Mouse (Mus musculus) limb, embryonic 14.5 days (tissue): ENCODE data around the gene Slc6a2. TPM values are rescaled to one million over a fixed set of nuclear protein-coding genes. Genes with fewer than 3 reads are reported as not detected.

Experiments used
- ATAC-seq: fragments of 200-750 bp; cut with Nextera tagmentation; 2 replicates; pipeline ENCODE4 v1.8.0; 2017; ENCODE audit warnings: low read depth, moderate number of reproducible peaks, moderate TSS enrichment; ENCODE audit not compliant: low FRiP score
- DNase-seq: peaks from one replicate; pipeline ENCODE4 v3.0.0-alpha.2; 2015; ENCODE audit warnings: low spot score
- H3K27ac ChIP-seq: fragments of 300-500 bp; sonication (generic); replicated peaks from 2 replicates; pipeline ENCODE4 v1.5.1; 2014; ENCODE audit warnings: low read depth, mild to moderate bottlenecking, low read length, moderate library complexity, mixed read lengths
- H3K27me3 ChIP-seq: fragments of 300-500 bp; sonication (generic); 2 replicates; pipeline ENCODE4 v1.6.1; 2014; ENCODE audit warnings: low read length, mixed read lengths; ENCODE audit not compliant: control insufficient read depth, insufficient read depth
- H3K36me3 ChIP-seq: fragments of 300-500 bp; sonication (generic); 2 replicates; pipeline ENCODE4 v1.6.1; 2014; ENCODE audit warnings: mild to moderate bottlenecking, low read length, moderate library complexity, mixed read lengths; ENCODE audit not compliant: control insufficient read depth, insufficient read depth
- H3K4me1 ChIP-seq: fragments of 300-500 bp; sonication (generic); 2 replicates; pipeline ENCODE4 v1.6.1; 2014; ENCODE audit warnings: antibody characterized with exemption, low read length, mixed read lengths; ENCODE audit not compliant: control insufficient read depth, insufficient read depth
- H3K4me2 ChIP-seq: fragments of 300-500 bp; sonication (generic); replicated peaks from 2 replicates; pipeline ENCODE4 v1.6.1; 2014; ENCODE audit warnings: low read depth, mild to moderate bottlenecking, low read length, moderate library complexity; ENCODE audit not compliant: severe bottlenecking
- H3K4me3 ChIP-seq: fragments of 300-500 bp; sonication (generic); replicated peaks from 2 replicates; pipeline ENCODE4 v1.5.1; 2014; ENCODE audit warnings: low read length
- H3K9ac ChIP-seq: fragments of 300-500 bp; sonication (generic); 2 replicates; pipeline ENCODE4 v1.6.1; 2014; ENCODE audit warnings: mild to moderate bottlenecking, low read depth, low read length, moderate library complexity; ENCODE audit not compliant: severe bottlenecking
- H3K9me3 ChIP-seq: fragments of 300-500 bp; sonication (generic); 2 replicates; pipeline ENCODE4 v1.6.1; 2016; ENCODE audit warnings: low read length; ENCODE audit not compliant: control insufficient read depth
- POLR2A ChIP-seq: fragments of 200-500 bp; IDR thresholded peaks from 2 replicates; pipeline ENCODE4 v1.8.0; 2012; ENCODE audit warnings: inconsistent platforms, mild to moderate bottlenecking, moderate library complexity, borderline replicate concordance; ENCODE audit not compliant: insufficient read depth, insufficient read length; ENCODE audit errors: extremely low read depth
- WGBS: fragments of 180-500 bp; shearing (Covaris S2); extraction: QIAGEN DNeasy Blood & Tissue Kit; methylation state at CpG from one replicate; pipeline ENCODE4 v1.1.7; 2014; 5-methylcytosine and 5-hydroxymethylcytosine counted together
- polyA plus RNA-seq, 2 experiments: library from polyadenylated mRNA; depleted of rRNA in 1 of 2; stranded (reverse) in 1 of 2; unstranded in 1 of 2; fragments of >200 nt; fragmentation: Nextera tagmentation in 1 of 2; extraction: Ambion mirVana in 1 of 2; gene quantifications; 2 replicates each; pipeline versions ENCODE4 v1.2.1 to v1.2.3; 2012 to 2014

The Slc6a2 gene
- polyA plus RNA-seq, 2 experiments = 0.22 to 0.23 TPM

DNA sequence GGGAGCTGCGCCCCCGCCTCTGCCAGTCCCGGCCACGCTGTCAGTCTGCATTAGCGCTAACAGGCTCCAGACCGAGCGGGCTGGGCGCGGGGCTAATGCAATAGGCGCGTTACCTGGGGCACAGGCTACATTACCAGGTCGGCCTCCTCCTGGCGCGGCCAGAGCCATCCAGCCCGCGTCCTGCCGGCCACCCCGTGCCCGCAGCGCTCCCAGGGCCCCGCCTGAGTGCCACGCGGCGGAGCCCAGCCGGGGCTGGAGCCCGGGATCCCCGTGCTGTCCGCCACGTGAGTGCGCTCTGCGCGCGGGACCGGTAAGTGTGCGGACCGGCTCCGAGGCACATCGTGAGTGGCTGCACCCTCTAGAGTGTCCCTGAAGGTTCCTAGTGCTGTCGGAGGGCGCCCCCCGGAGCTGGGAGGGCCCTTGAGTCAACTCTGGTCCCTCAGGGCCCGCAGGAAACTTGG is 602 bp downstream of the Slc6a2 start:
- Histone ChIP-seq H3K4me1 (peaks cover 7% of the 10 kb centered on the region; the same call in 1 of the 2 replicates), H3K4me3 (peak overlapping the region; percentile 38), H3K9ac (peak overlapping the region; percentile 18), H3K27me3 (peaks cover 38% of the 10 kb centered on the region), H3K36me3 (no peaks in the 10 kb centered on the region), H3K4me2 (peak overlapping the region; percentile 80), H3K9me3 (no peaks in the 10 kb centered on the region), H3K27ac (no peak overlapping the region)
- DNase-seq (no peak), ATAC-seq (no peak)
- WGBS = 5% methylated on average over 42 of the region's 42 CpGs
- no peak for TF ChIP-seq POLR2A

DNA sequence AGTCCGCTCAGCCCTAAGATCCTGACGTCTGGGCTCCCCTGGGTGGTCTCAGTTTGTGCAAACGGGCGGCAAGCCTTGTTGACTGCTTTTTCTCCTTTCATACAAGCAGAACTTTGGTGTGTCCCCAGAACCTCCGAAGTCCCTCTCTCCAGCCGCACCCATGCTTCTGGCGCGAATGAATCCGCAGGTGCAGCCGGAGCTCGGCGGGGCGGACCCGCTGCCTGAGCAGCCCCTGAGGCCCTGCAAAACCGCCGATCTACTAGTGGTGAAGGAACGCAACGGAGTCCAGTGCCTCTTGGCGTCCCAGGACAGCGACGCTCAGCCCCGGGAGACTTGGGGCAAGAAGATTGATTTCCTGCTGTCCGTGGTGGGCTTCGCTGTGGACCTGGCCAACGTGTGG is 1.2 kb downstream of the Slc6a2 start:
- H3K4me3 ChIP-seq = peak overlapping the region; percentile 38
- whole genome bisulfite sequencing = 2% methylated on average over 25 of the region's 25 CpGs
- no peak for DNase-seq
- no peaks in the 10 kb centered on the region for H3K36me3 ChIP-seq
- peaks cover 38% of the 10 kb centered on the region for H3K27me3 ChIP-seq
- ATAC-seq = no peak
- H3K4me2 ChIP-seq = peak overlapping the region; percentile 80
- no peak overlapping the region for H3K9ac ChIP-seq
- no peaks in the 10 kb centered on the region for H3K9me3 ChIP-seq
- H3K4me1 ChIP-seq = peaks cover 7% of the 10 kb centered on the region; the same call in 1 of the 2 replicates
- TF ChIP-seq POLR2A = no peak
- H3K27ac ChIP-seq = no peak overlapping the region

DNA sequence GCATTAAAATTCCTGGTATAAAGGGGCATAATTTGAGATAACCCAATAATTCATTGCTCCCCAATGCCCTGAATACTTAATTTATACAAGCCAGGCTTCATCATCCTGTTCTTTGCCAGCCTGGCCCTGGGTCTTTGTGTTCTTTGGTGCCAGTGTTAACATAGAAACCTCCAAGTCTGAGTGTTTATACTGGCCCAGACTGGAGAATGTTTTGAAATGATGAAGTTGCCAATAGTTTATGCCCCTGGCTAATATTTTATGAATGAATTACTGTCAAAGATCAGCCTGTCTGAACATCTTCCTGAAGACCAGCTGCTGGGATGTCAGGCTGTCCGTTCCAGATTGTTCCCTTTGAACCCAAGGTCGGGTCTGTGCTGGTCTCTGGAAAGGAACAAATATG is 4.7 kb downstream of the Slc6a2 start:
- H3K27ac ChIP-seq = no peak overlapping the region
- H3K9me3 ChIP-seq = no peaks in the 10 kb centered on the region
- ATAC-seq (no peak), DNase-seq (no peak)
- H3K4me3 ChIP-seq = no peak overlapping the region
- peaks cover 7% of the 10 kb centered on the region; the same call in 1 of the 2 replicates for H3K4me1 ChIP-seq
- H3K36me3 ChIP-seq = no peaks in the 10 kb centered on the region
- H3K9ac ChIP-seq = no peak overlapping the region
- TF ChIP-seq POLR2A = no peak
- no peak overlapping the region for H3K4me2 ChIP-seq
- H3K27me3 ChIP-seq = peaks cover 33% of the 10 kb centered on the region
- WGBS = 64% methylated on average over 2 of the region's 2 CpGs

DNA sequence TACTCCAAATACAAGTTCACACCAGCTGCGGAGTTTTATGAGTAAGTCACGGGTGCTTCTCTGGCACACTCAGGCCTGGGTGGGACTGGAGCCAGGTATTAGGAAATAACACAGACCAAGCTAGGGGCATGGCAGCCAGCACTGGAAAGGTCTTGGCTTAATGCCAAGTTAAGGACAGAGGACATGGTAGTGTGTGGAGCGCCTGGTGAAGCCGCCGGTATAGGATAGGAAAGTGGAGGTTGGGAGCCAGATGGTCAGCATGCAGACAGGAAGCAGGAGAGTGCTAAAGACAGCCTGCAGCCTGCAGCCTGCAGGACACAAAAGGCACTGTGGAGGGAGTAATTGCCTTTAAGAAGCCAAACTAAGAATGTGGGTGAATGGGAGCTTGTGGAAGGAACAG is 13.1 kb downstream of the Slc6a2 start:
- DNase-seq (peak; percentile 57), ATAC-seq (peak; percentile 70)
- WGBS = 18% methylated on average over 5 of the region's 5 CpGs
- no peak overlapping the region for H3K4me2 ChIP-seq
- H3K4me1 ChIP-seq = peaks cover 7% of the 10 kb centered on the region
- TF ChIP-seq POLR2A = no peak
- no peak overlapping the region for H3K4me3 ChIP-seq
- H3K27me3 ChIP-seq = no peaks in the 10 kb centered on the region
- no peaks in the 10 kb centered on the region for H3K36me3 ChIP-seq
- no peaks in the 10 kb centered on the region for H3K9me3 ChIP-seq
- H3K27ac ChIP-seq = no peak overlapping the region
- H3K9ac ChIP-seq = no peak overlapping the region

DNA sequence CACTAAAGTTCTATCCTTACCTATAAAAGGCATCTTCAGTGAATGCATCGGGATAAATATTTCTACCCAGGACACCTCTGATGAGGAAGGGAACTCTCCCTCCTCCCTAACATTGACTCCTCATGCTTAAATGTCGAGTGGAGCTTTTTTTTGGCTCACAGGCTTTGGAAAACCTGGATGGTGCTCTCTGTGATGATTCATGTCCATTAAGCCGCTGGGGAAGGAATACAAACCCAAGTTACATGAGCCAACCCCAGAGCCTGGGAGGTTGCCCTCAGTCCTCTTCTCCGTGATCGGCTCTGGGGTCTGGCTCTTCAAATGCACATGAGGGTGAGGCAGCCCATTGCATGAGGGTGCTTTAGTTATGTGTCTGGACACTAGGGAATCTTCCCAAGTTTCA is 16.8 kb downstream of the Slc6a2 start:
- no peak for ATAC-seq
- Histone ChIP-seq H3K9ac (no peak overlapping the region), H3K4me1 (peaks cover 7% of the 10 kb centered on the region), H3K4me3 (no peak overlapping the region), H3K9me3 (no peaks in the 10 kb centered on the region), H3K36me3 (no peaks in the 10 kb centered on the region), H3K27me3 (no peaks in the 10 kb centered on the region), H3K4me2 (no peak overlapping the region), H3K27ac (no peak overlapping the region)
- no peak for TF ChIP-seq POLR2A
- DNase-seq = no peak
- 84% methylated on average over 5 of the region's 5 CpGs for WGBS

DNA sequence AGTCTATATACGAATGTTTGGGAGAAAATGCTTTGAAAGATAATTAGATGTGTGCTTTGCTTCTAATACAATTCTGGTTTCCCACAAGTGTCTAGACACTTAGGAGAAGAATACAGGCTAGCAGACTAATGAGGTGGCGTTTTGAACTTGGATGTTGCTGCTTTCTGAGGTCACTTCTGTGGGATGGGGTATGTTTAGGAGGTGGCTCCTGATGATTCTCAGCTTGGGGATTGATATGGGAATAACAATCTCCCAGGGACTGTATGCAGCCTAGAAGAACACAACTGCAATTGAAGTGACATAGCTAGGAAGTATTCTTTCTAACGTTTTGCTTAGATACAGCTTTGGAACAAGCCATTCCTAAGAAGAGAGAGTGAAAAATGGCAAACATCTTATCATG is 22.6 kb downstream of the Slc6a2 start:
- no peak for TF ChIP-seq POLR2A

More for the DNA sequence above, 22.6 kb downstream of the Slc6a2 start:
- H3K4me2 ChIP-seq = no peak overlapping the region
- no peaks in the 10 kb centered on the region for H3K36me3 ChIP-seq
- WGBS = 87% methylated on average over 3 of the region's 3 CpGs
- H3K9ac ChIP-seq = no peak overlapping the region
- no peaks in the 10 kb centered on the region for H3K4me1 ChIP-seq
- no peaks in the 10 kb centered on the region for H3K9me3 ChIP-seq
- H3K4me3 ChIP-seq = no peak overlapping the region
- H3K27me3 ChIP-seq = no peaks in the 10 kb centered on the region
- no peak for ATAC-seq
- H3K27ac ChIP-seq = no peak overlapping the region
- no peak for DNase-seq
